Mouse (Mus musculus) MEL (cell line): ENCODE results near the gene Il11ra1.

Experiments used
- CTCF ChIP-seq, 3 experiments: IDR thresholded peaks in 2 of 3; conservative IDR thresholded peaks in 1 of 3; 2 replicates each; pipeline ENCODE4 v1.5.1; 2011 to 2012; ENCODE audit warnings: low read length in 3 of 3, low read depth in 2 of 3, mild to moderate bottlenecking in 2 of 3, improper control_type of control experiment in 1 of 3, inconsistent platforms in 1 of 3, mixed read lengths in 1 of 3, moderate library complexity in 1 of 3; ENCODE audit not compliant: control insufficient read depth in 1 of 3, insufficient read depth in 1 of 3, poor library complexity in 1 of 3, severe bottlenecking in 1 of 3
- EP300 ChIP-seq, 2 experiments: IDR thresholded peaks; 2 replicates each; pipeline ENCODE4 v1.6.1; 2011; ENCODE audit warnings: improper control_type of control experiment in 2 of 2, low read length in 2 of 2, low read depth in 1 of 2, mild to moderate bottlenecking in 1 of 2
- HCFC1 ChIP-seq: IDR thresholded peaks from 2 replicates; pipeline ENCODE4 v1.6.1; 2012; ENCODE audit warnings: low read depth, mild to moderate bottlenecking, inconsistent platforms, low read length, improper control_type of control experiment, moderate library complexity
- MAZ ChIP-seq: IDR thresholded peaks from 2 replicates; pipeline ENCODE4 v1.6.1; 2012; ENCODE audit warnings: low read depth, mild to moderate bottlenecking, inconsistent platforms, low read length, improper control_type of control experiment
- MEF2A ChIP-seq: IDR thresholded peaks from 2 replicates; pipeline ENCODE4 v1.6.1; 2014; ENCODE audit warnings: low read depth, mild to moderate bottlenecking, inconsistent platforms, low read length, improper control_type of control experiment; ENCODE audit not compliant: poor library complexity, insufficient replicate concordance, severe bottlenecking; ENCODE audit errors: extremely low read depth
- POLR2A ChIP-seq, 2 experiments: IDR thresholded peaks; 2 replicates each; pipeline ENCODE4 v1.6.1; 2011 to 2012; ENCODE audit warnings: low read length in 2 of 2, mild to moderate bottlenecking in 2 of 2, control low read depth in 1 of 2, improper control_type of control experiment in 1 of 2, low read depth in 1 of 2, moderate library complexity in 1 of 2; ENCODE audit not compliant: control insufficient read depth in 1 of 2, insufficient read depth in 1 of 2, poor library complexity in 1 of 2
- POLR2AphosphoS2 ChIP-seq: IDR thresholded peaks from 2 replicates; pipeline ENCODE4 v1.6.1; 2011; ENCODE audit warnings: low read length, improper control_type of control experiment
- RCOR1 ChIP-seq: IDR thresholded peaks from 2 replicates; pipeline ENCODE4 v1.6.1; 2012; ENCODE audit warnings: low read depth, mild to moderate bottlenecking, inconsistent platforms, low read length, improper control_type of control experiment
- SMC3 ChIP-seq: IDR thresholded peaks from 2 replicates; pipeline ENCODE4 v1.6.1; 2011; ENCODE audit warnings: low read depth, low read length, improper control_type of control experiment
- USF1 ChIP-seq: IDR thresholded peaks from 2 replicates; pipeline ENCODE4 v1.6.1; 2014; ENCODE audit warnings: low read depth, mild to moderate bottlenecking, inconsistent platforms, low read length, improper control_type of control experiment, moderate library complexity
- ZMIZ1 ChIP-seq: IDR thresholded peaks from 2 replicates; pipeline ENCODE4 v1.6.1; 2012; ENCODE audit warnings: low read depth, mild to moderate bottlenecking, inconsistent platforms, low read length, improper control_type of control experiment, moderate library complexity

- peak; percentile 79 to 84 (median 81) for TF ChIP-seq CTCF (IDR thresholded peaks at IDR 0.05 in 2 of 3, conservative IDR thresholded peaks at IDR 0.05 in 1 of 3; ENCODE audit: control insufficient read depth in 1 of 3, insufficient read depth in 1 of 3, low read depth in 2 of 3, low read length in 3 of 3, poor library complexity in 1 of 3, severe bottlenecking in 1 of 3)
- no peak for TF ChIP-seq EP300 (IDR thresholded peaks at IDR 0.05; ENCODE audit: low read depth in 1 of 2, low read length in 2 of 2)
- TF ChIP-seq POLR2A (IDR thresholded peaks at IDR 0.05; ENCODE audit: control insufficient read depth in 1 of 2, insufficient read depth in 1 of 2, low read depth in 1 of 2, low read length in 2 of 2, poor library complexity in 1 of 2) = no peak
- peak; percentile 62 for TF ChIP-seq SMC3
- TF ChIP-seq ZMIZ1 = no peak
- no peak for TF ChIP-seq POLR2AphosphoS2
- no peak for TF ChIP-seq MAZ
- TF ChIP-seq RCOR1 = no peak
- peak; percentile 26; the same call in 1 of the 2 replicates for TF ChIP-seq HCFC1
- TF ChIP-seq MEF2A = no peak
- no peak for TF ChIP-seq USF1
Measured at GRCm38 (mm10) chr4:41714276-41714675, 14.5 kb downstream of the Il11ra1 start.
